Mouse (Mus musculus) limb, embryonic 11.5 days (tissue): Measurements from ENCODE around the gene Ptgis. TPM values are rescaled to one million over a fixed set of nuclear protein-coding genes. Genes with fewer than 3 reads are reported as not detected.

Experiments
- ATAC-seq: fragments of 200-750 bp; cut with Nextera tagmentation; 2 replicates; pipeline ENCODE4 v1.8.0; 2017; ENCODE audit warnings: low read depth; ENCODE audit not compliant: insufficient number of reproducible peaks, low FRiP score, low TSS enrichment
- DNase-seq: peaks from one replicate; pipeline ENCODE4 v3.0.0-alpha.2; 2015; ENCODE audit warnings: low spot score
- H3K27ac ChIP-seq: fragments of 300-500 bp; sonication (generic); replicated peaks from 2 replicates; pipeline ENCODE4 v1.5.1; 2014; ENCODE audit warnings: low read depth, mild to moderate bottlenecking, low read length
- H3K27me3 ChIP-seq: fragments of 300-500 bp; sonication (generic); 2 replicates; pipeline ENCODE4 v1.6.1; 2014; ENCODE audit warnings: mild to moderate bottlenecking, low read length, mixed read lengths; ENCODE audit not compliant: control insufficient read depth, insufficient read depth
- H3K36me3 ChIP-seq: fragments of 300-500 bp; sonication (generic); 2 replicates; pipeline ENCODE4 v1.6.1; 2014; ENCODE audit warnings: mild to moderate bottlenecking, low read length, moderate library complexity, mixed read lengths; ENCODE audit not compliant: control insufficient read depth, insufficient read depth
- H3K4me1 ChIP-seq: fragments of 300-500 bp; sonication (generic); 2 replicates; pipeline ENCODE4 v1.6.1; 2014; ENCODE audit warnings: low read length, mixed read lengths; ENCODE audit not compliant: control insufficient read depth, insufficient read depth
- H3K4me2 ChIP-seq: fragments of 300-500 bp; sonication (generic); 2 replicates; pipeline ENCODE4 v1.6.1; 2014; ENCODE audit warnings: low read depth, mild to moderate bottlenecking, moderate library complexity; ENCODE audit not compliant: severe bottlenecking
- H3K4me3 ChIP-seq: fragments of 300-500 bp; sonication (generic); 2 replicates; pipeline ENCODE4 v1.5.1; 2014; ENCODE audit warnings: low read depth, low read length
- H3K9ac ChIP-seq: fragments of 300-500 bp; sonication (generic); 2 replicates; pipeline ENCODE4 v1.6.1; 2014; ENCODE audit warnings: mild to moderate bottlenecking, low read length
- H3K9me3 ChIP-seq: fragments of 300-500 bp; sonication (generic); 2 replicates; pipeline ENCODE4 v1.6.1; 2016; ENCODE audit warnings: low read length; ENCODE audit not compliant: control insufficient read depth
- WGBS: fragments of 180-500 bp; shearing (Covaris S2); extraction: QIAGEN DNeasy Blood & Tissue Kit; methylation state at CpG from one replicate; pipeline ENCODE4 v1.1.7; 2014; 5-methylcytosine and 5-hydroxymethylcytosine counted together
- polyA plus RNA-seq: library from polyadenylated mRNA; unstranded; fragments of >200 nt; fragmentation: Nextera tagmentation; extraction: Ambion mirVana; gene quantifications from 2 replicates; pipeline ENCODE4 v1.2.1, GENCODE M21; 2014

Gene Ptgis
- 18.0 and 19.6 TPM in 2 replicates for polyA plus RNA-seq

GRCm38 (mm10) chr2:167240008-167240964 lies at the start of gene Ptgis:
Gene Ptgis (minus strand): TSS chr2:167240604.
- Histone ChIP-seq H3K4me2 (peak within 1 kb of the TSS; percentile 89), H3K36me3 (no peaks in the 10 kb centered on the region; the same call in 1 of the 2 replicates), H3K27me3 (no peaks in the 10 kb centered on the region), H3K9ac (peak within 1 kb of the TSS; percentile 78), H3K27ac (peak within 1 kb of the TSS; percentile 10; the same call in 1 of the 2 replicates), H3K4me3 (peak within 1 kb of the TSS; percentile 57), H3K9me3 (no peaks in the 10 kb centered on the region), H3K4me1 (peaks cover 16% of the 10 kb centered on the region; the same call in 1 of the 2 replicates)
- WGBS = 3% methylated on average over 44 of the region's 45 CpGs
- ATAC-seq = peak; percentile 74
- DNase-seq = peak; percentile 75

GRCm38 (mm10) chr2:167281461-167281860 lies 41.1 kb upstream of the Ptgis start:
- H3K36me3 ChIP-seq = no peaks in the 10 kb centered on the region
- no peaks in the 10 kb centered on the region for H3K4me1 ChIP-seq
- no peak for ATAC-seq
- H3K27me3 ChIP-seq = no peaks in the 10 kb centered on the region
- no peak for DNase-seq
- 94% methylated on average over 13 of the region's 13 CpGs for WGBS
- H3K27ac ChIP-seq = no peak overlapping the region
- H3K9me3 ChIP-seq = no peaks in the 10 kb centered on the region
- H3K9ac ChIP-seq = no peak overlapping the region
- no peak overlapping the region for H3K4me3 ChIP-seq
- H3K4me2 ChIP-seq = no peak overlapping the region

- Histone ChIP-seq H3K4me3 (no peak overlapping the region), H3K4me1 (no peaks in the 10 kb centered on the region), H3K9me3 (no peaks in the 10 kb centered on the region), H3K9ac (no peak overlapping the region), H3K4me2 (no peak overlapping the region), H3K36me3 (no peaks in the 10 kb centered on the region), H3K27ac (no peak overlapping the region), H3K27me3 (no peaks in the 10 kb centered on the region)
- ATAC-seq (no peak), DNase-seq (no peak)
- 89% methylated on average over 4 of the region's 4 CpGs for WGBS
Measured at GRCm38 (mm10) chr2:167280986-167281310, 40.5 kb upstream of the Ptgis start.

GRCm38 (mm10) chr2:167280090-167280985 lies 39.9 kb upstream of the Ptgis start:
- H3K9ac ChIP-seq = no peak overlapping the region
- DNase-seq = peak; percentile 86
- 0 out of 2 replicates have a peak, but pooled peaks have one; percentile 35 for ATAC-seq

GRCm38 (mm10) chr2:167278751-167279526 lies 38.5 kb upstream of the Ptgis start:
- DNase-seq (peak; percentile 80), ATAC-seq (no peak; the same call in 1 of the 2 replicates)
- H3K36me3 ChIP-seq = no peaks in the 10 kb centered on the region
- H3K4me1 ChIP-seq = no peaks in the 10 kb centered on the region
- 61% methylated on average over 17 of the region's 17 CpGs for WGBS
- no peak overlapping the region for H3K4me3 ChIP-seq
- H3K9ac ChIP-seq = no peak overlapping the region
- H3K9me3 ChIP-seq = no peaks in the 10 kb centered on the region
- H3K27me3 ChIP-seq = no peaks in the 10 kb centered on the region
- no peak overlapping the region for H3K4me2 ChIP-seq
- H3K27ac ChIP-seq = no peak overlapping the region

More at GRCm38 (mm10) chr2:167280090-167280985, 39.9 kb upstream of the Ptgis start:
- Histone ChIP-seq H3K4me1 (no peaks in the 10 kb centered on the region), H3K9me3 (no peaks in the 10 kb centered on the region), H3K36me3 (no peaks in the 10 kb centered on the region), H3K4me2 (no peak overlapping the region), H3K27me3 (no peaks in the 10 kb centered on the region), H3K27ac (no peak overlapping the region), H3K4me3 (no peak overlapping the region)
- WGBS = 47% methylated on average over 26 of the region's 26 CpGs

- no peak overlapping the region for H3K4me2 ChIP-seq
- 88% methylated on average over 7 of the region's 7 CpGs for WGBS
- no peaks in the 10 kb centered on the region for H3K4me1 ChIP-seq
- H3K27me3 ChIP-seq = no peaks in the 10 kb centered on the region
- H3K9me3 ChIP-seq = no peaks in the 10 kb centered on the region
- ATAC-seq = no peak
- H3K36me3 ChIP-seq = no peaks in the 10 kb centered on the region
- no peak overlapping the region for H3K27ac ChIP-seq
- no peak overlapping the region for H3K9ac ChIP-seq
- DNase-seq = no peak
- H3K4me3 ChIP-seq = no peak overlapping the region
Measured at GRCm38 (mm10) chr2:167278011-167278410, 37.6 kb upstream of the Ptgis start.

GRCm38 (mm10) chr2:167277026-167277425 lies 36.6 kb upstream of the Ptgis start:
- Histone ChIP-seq H3K27ac (no peak overlapping the region), H3K9ac (no peak overlapping the region), H3K27me3 (no peaks in the 10 kb centered on the region), H3K36me3 (no peaks in the 10 kb centered on the region), H3K4me3 (no peak overlapping the region), H3K4me1 (no peaks in the 10 kb centered on the region), H3K9me3 (no peaks in the 10 kb centered on the region), H3K4me2 (no peak overlapping the region)
- DNase-seq (no peak), ATAC-seq (no peak)
- 58% methylated on average over 13 of the region's 13 CpGs for WGBS
